Mouse (Mus musculus) 3T3-L1 (cell line): Measurements from ENCODE around the gene Arpc5.
A peak's percentile ranks its signal among the peaks of the same experiment; 100 is the strongest.

Source experiments
- DNase-seq: peaks from one replicate; pipeline ENCODE4 v3.0.0-alpha.2; 2015; ENCODE audit warnings: low read depth, low spot score

Arpc5 gene

DNA sequence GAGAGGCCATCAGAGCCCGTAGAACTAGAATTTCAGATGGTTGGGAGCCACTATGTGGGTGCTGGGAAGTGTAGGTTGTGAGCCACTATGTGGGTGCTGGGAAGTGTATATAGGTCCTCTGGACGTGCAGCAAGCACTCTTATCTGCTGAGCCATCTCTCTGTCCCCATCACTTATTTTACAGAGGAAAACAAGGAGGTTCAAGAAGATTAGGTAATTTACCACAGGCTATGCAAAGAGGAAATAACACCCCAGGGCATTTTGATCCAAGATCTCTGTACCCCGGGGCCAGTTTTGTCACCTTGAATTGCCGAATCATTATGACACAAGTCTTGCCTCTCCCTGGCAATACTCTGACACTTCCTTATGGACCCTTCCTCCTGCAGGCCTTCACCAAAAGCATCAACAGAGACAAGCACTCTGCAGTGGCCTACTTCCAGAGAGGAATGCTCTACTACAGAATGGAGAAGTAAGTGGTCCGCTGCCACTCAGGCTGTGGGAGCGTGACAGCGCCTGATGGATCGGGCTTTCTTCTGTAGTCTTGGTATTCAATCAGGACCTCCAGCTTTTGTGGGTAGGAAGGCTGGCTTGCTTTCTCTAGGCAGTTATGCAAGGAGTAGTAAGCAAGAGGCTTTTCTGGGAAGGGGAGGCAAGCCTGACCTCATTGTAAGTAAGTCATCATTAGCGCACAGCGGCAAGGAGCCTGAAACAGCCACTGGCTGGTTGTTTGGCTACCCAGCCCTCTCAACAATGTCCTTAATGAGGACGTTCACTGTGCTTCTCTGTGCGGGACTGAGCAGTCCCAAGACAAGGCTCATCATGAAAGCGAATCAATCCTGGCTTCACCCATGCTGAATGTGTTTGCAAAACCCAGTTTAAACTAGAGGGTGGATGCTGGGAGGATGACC is 44.4 kb downstream of the Arpc5 start:
- no peak for DNase-seq

DNA sequence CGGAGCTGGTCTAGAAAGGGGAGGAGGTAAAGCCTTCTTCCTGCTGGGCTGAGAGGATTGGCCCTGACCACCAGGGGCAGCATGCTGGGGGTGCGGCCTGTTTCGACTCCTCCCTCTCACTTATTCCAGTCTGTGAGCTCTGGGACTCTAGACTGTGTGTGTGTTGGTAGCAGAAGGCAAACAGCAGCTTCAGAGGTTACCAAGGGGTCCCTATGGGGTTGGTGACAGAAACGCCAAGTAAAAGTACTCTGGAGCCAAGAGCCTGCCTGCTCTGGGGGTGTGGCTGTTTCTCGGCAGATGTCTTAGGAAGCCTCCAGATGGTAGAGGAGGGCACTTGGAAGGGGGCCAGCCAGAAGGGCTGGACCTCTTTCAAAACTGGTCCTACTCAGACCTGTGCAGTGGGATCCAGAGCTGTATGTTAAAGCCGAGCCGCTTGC is 48.9 kb downstream of the Arpc5 start:
- DNase-seq: peak; percentile 48

DNA sequence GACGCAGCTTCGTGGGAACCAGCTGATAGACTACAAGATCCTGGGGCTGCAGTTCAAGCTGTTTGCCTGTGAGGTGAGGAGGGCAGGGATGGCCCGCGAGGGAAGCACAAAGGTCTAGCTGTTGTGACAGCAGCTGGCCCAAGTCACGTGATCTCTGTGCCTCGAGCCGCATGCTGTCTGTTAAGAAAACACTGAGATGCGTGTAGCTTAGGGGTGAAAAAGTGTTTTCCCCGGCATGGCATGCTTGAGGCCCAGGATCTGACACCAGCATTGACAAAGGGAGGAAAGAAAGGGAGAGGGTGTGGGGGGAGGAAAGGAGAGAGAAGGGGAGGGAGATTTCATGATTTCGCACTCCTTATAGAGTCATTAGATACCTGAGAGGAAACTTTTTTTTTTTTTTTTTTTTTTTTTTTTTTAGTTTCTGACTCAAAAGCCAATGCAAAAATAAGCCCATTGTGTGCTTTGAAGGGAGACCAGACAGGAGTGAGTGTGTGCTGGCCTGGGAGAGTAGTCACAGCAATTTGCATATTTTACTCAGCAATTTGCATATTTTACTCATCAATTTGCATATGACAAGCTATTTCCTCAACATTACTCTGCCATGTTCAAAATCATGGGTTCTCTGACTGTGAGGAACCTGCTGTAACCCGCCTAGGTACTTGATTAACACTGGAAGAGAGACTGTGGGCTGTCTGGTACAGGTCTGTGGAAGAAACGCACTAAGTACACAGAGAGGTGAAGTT is 50.9 kb downstream of the Arpc5 start:
- no peak for DNase-seq

DNA sequence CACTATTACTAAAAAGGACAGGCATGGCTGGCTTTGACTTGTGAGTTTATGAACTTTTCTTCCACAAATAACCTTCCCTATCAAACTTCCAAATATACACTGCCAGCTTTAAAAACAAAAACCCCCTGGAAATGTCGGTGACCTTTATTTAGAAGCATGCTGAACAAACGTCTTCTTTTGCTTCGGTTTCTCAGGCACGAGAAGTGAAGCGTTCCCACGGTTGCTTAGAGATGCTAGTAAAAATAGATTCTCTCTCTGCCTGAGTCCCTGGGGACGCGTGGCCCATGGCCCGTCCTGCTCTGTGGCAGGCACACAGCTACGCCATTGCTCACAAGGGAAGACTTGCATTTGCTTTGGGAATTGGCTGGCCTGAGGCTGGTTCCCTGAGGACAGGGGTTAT is 51.5 kb downstream of the Arpc5 start:
- DNase-seq: no peak

DNA sequence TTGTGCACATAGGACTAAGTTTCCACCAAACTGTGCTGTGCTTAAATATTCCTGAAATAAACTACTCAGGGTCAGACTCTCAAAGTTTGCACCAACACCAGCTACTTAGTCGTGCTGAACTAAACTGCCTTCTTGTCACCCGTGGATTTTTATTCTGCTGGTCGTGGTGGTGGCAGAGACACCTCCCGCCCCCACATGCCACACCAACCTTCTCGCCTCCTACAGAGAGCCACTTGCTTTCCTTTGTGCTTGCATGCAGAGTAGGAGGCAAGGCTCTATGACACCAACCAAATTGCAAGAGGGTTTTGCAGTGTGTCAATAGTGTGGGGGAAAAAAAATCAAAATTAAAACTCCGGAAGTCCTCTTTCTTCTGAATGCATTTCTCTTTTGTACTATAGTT is 53.2 kb downstream of the Arpc5 start:
- DNase-seq: no peak

DNA sequence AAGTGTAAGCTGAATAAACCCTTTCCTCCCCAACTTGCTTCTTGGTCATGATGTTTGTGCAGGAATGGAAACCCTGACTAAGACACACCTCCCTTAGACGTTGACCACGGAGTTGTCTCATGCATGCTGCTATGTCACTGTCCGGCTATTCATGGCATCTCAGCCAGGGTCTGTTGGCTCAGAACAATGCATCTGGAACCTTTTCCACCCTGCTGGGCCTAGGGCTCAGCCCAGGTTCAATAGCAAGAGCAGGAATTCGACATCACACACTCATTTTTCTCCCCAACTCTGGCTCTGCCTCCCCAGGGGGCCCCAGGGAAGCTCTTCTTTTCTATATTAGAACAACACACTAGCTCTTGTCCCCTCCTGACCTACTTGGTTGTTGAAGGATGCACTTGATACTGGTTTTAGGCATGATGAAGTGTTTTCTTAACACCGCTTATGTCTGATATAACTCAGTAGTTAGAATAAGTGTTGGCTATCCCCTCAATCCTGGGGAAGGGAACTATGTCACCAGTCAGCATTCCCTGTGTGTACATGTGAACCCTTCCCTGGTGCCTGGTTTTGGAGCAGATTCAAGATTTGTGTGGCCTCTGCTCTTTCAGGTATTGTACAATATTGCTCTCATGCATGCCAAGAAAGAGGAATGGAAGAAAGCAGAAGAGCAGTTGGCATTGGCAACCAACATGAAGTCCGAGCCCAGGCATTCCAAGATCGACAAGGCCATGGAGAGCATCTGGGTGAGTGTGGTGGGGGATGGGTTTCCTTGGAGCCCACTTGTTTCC is 54.8 kb downstream of the Arpc5 start:
- peak; percentile 67 for DNase-seq

DNA sequence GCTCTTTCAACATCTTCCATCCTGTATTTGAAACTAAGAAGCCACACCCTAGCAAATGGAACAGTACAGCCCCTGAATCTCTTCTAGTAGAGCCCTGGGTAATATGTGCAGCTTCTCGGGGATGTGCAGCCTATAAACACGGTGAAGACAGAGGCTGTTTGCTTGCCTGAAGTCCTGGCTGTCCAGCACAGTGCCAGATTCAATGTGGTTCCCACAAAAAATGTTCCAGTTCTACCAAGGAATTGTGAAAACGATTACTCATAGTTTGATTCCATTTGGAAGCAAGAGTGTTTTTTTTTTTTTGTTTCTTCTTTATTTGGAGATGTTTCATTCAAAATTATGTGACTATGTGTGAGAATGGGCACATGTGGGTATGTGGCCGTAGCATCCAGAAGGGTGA is 55.4 kb downstream of the Arpc5 start:
- peak; percentile 61 for DNase-seq

DNA sequence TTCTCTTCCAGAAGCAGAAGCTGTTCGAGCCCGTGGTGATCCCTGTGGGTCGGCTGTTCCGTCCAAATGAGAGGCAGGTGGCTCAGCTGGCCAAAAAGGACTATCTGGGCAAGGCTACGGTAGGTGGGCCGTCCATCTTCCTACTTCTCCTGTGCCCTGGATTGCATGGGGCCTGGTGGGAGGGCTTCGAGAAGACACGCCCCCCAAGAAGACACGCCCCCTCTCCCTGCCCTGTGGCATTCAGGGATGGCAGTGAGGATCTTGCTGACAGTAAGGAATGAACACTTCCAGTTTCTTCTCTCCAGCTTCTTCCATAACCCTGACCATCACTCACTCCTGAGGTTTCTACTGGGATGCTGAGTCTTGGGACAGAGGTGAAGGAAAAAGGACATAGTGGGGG is 57.9 kb downstream of the Arpc5 start:
- no peak for DNase-seq
